ENCODE assay signal across 9 mouse cellular contexts in genomic region chr16:65370939-65371338, GRCm38 (mm10).
DNase-seq lines count a peak whose midpoint lies in the region; ATAC-seq and TF ChIP-seq lines count a peak whose summit lies in the region.
"Had no signal": no experiment of that assay in that cellular context is flagged by ENCODE, and none has a peak within 500 bp of the region (broad histone marks: within the 10 kb centered on the region; RNA-seq: fewer than 3 reads in every experiment).

No protein-coding gene starts in this region.

- peak; percentile 65 for TF ChIP-seq CTCF in left cerebral cortex, adult 2 months (IDR thresholded peaks at IDR 0.05)

- no peak overlapping the region for H3K9ac ChIP-seq in hindbrain, embryonic 12.5 days

- H3K4me2 ChIP-seq in hindbrain, embryonic 12.5 days (replicated peaks) = no peak overlapping the region

- WGBS in hindbrain, embryonic 12.5 days = 65% methylated on average over 2 of the region's 2 CpGs

- H3K4me1 ChIP-seq in hindbrain, embryonic 12.5 days = no peaks in the 10 kb centered on the region

- no peaks in the 10 kb centered on the region for H3K9me3 ChIP-seq in hindbrain, embryonic 12.5 days (replicated peaks)

- H3K36me3 ChIP-seq in hindbrain, embryonic 12.5 days = no peaks in the 10 kb centered on the region

- peak; percentile 88 for ATAC-seq in common myeloid progenitor, adult 5-6 weeks (replicated peaks; ENCODE audit: low read depth, poor library complexity, severe bottlenecking)
- peak; percentile 96 for ATAC-seq in megakaryocyte progenitor cell, adult 5-6 weeks (replicated peaks; ENCODE audit: poor library complexity)
- ATAC-seq in hindbrain, embryonic 12.5 days (ENCODE audit: low FRiP score) = no peak

- H3K4me3 ChIP-seq in left cerebral cortex, adult 2 months = no peak overlapping the region
- H3K4me3 ChIP-seq in hindbrain, embryonic 12.5 days = no peak overlapping the region

- DNase-seq in adrenal gland, adult (ENCODE audit: inconsistent age in 2 of 2, low spot score in 1 of 2) = peak; percentile 10 to 68
- DNase-seq in adrenal gland, postnatal 4 days (ENCODE audit: low spot score in 2 of 2) = no peak
- DNase-seq in left cerebral cortex, adult 2 months (ENCODE audit: extremely low spot score in 1 of 2, low spot score in 2 of 2) = no peak
- no peak for DNase-seq in left cerebral cortex, postnatal 10 days (ENCODE audit: extremely low spot score in 1 of 2, low spot score in 2 of 2)
- DNase-seq in thymus, postnatal 14 days = no peak
- DNase-seq: right cerebral cortex, postnatal 25 days had no signal

- no peaks in the 10 kb centered on the region for H3K27me3 ChIP-seq in hindbrain, embryonic 12.5 days

- H3K27ac ChIP-seq in left cerebral cortex, adult 2 months = no peak overlapping the region
- no peak overlapping the region for H3K27ac ChIP-seq in hindbrain, embryonic 12.5 days

- intact Hi-C loops in left cerebral cortex, adult 2 months (cut with DNase I) = loop anchor here (1.0 to 10.0 kb wide), 2 partner anchors 101 to 466 kb away; no protein-coding TSS in a partner anchor
- intact Hi-C loops in left cerebral cortex, postnatal 10 days (cut with DNase I) = loop anchor here (5.0 kb wide), 1 partner anchor 101 kb away; no protein-coding TSS in a partner anchor

Comparison
In these comparisons a context has a peak if more than half of its experiments do, and no peak if none do; other contexts are left out.
1. DNase-seq: peak in adrenal gland, adult (2 of 2); none in adrenal gland, postnatal 4 days (0 of 2), left cerebral cortex, adult 2 months (0 of 2), left cerebral cortex, postnatal 10 days (0 of 2) and thymus, postnatal 14 days (single experiment).